Mouse (Mus musculus) G1E (cell line): Measurements from ENCODE around the gene Drosha.

Experiments used
- CTCF ChIP-seq: IDR thresholded peaks from 2 replicates; pipeline ENCODE4 v1.5.1; 2012; ENCODE audit warnings: low read depth, low read length, inconsistent platforms, mixed read lengths
- GATA1 ChIP-seq: IDR thresholded peaks from 2 replicates; pipeline ENCODE4 v1.6.1; 2012; ENCODE audit warnings: borderline replicate concordance, low read length, inconsistent platforms, mixed read lengths
- GATA2 ChIP-seq: IDR thresholded peaks from 2 replicates; pipeline ENCODE4 v1.6.1; 2012; ENCODE audit warnings: low read depth, low read length, inconsistent platforms, borderline replicate concordance
- POLR2AphosphoS5 ChIP-seq: IDR thresholded peaks from 2 replicates; pipeline ENCODE4 v1.6.1; 2012; ENCODE audit warnings: low read depth, low read length, inconsistent platforms; ENCODE audit not compliant: insufficient replicate concordance
- TAL1 ChIP-seq: conservative IDR thresholded peaks from 2 replicates; pipeline ENCODE4 v1.6.1; 2012; ENCODE audit warnings: low read depth, low read length, inconsistent platforms, mixed read lengths

DNA sequence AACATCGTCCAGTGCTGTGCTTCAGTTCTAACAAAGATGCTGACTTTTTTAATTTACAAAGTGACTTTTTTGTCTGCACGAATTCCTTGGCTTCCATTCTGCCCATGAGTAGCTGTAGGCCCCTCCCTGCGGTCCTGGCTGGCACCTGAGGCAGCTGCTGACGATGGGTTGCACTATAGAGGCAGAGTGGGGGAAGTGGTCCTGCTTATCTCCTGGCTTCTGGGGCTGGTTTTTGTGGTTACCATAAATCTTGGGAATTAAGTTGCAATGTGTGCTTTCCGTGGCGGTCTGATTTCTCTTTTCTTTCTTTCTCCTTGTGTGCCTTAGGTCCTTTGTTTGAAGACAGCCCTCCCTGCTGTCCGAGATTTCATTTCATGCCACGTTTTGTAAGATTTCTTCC, 42.7 kb downstream of the Drosha start:
- TF ChIP-seq CTCF (no peak), GATA1 (no peak), GATA2 (no peak), TAL1 (peak; percentile 19; the same call in 1 of the 2 replicates), POLR2AphosphoS5 (no peak)
